Mouse (Mus musculus) E14TG2a.4 (cell line): ENCODE data around the gene Acp6.
A peak's percentile ranks its signal among the peaks of the same experiment; 100 is the strongest.

Experiments
- H3K27me3 ChIP-seq: 2 replicates; pipeline ENCODE4 v1.6.1; 2014; ENCODE audit warnings: low read length, control low read depth; ENCODE audit not compliant: insufficient read depth
- H3K36me3 ChIP-seq: 2 replicates; pipeline ENCODE4 v1.6.1; 2014; ENCODE audit warnings: low read length, control low read depth; ENCODE audit not compliant: insufficient read depth
- H3K4me1 ChIP-seq: replicated peaks from 2 replicates; pipeline ENCODE4 v1.6.1; 2014; ENCODE audit warnings: low read depth, low read length, control low read depth
- H3K4me3 ChIP-seq: replicated peaks from 2 replicates; pipeline ENCODE4 v1.5.1; 2014; ENCODE audit warnings: mild to moderate bottlenecking, low read length
- H3K9me3 ChIP-seq: 2 replicates; pipeline ENCODE4 v1.6.1; 2014; ENCODE audit warnings: low read length, control low read depth
- CTCF ChIP-seq: conservative IDR thresholded peaks from 2 replicates; pipeline ENCODE4 v1.5.1; 2014; ENCODE audit warnings: low read length
- NANOG ChIP-seq: IDR thresholded peaks from 2 replicates; pipeline ENCODE4 v1.6.1; 2014; ENCODE audit warnings: borderline replicate concordance, low read length, mixed read lengths
- POU5F1 ChIP-seq: IDR thresholded peaks from 2 replicates; pipeline ENCODE4 v1.6.1; 2014; ENCODE audit warnings: low read length, borderline replicate concordance

Gene Acp6

DNA sequence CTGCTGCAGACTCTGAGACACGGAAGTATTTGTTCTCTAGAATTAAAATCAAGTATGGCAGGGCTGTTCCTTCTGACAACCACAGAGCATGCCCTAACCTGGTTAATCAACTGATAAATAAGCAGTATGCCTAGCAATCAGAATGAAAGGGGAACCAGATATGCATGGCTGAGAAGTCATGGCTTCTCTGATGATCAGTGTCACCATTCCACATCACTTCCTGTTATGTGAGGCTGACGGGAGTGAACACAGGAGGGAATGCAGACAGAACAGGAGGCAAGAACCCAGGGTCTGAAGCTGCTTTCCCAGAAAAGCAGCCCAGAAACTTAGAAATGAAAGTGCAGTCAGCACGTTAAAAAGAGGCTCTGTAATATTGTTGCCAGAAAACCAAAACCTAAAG is 47.9 kb downstream of the Acp6 start:
- no peaks in the 10 kb centered on the region for H3K27me3 ChIP-seq
- H3K9me3 ChIP-seq, result no peaks in the 10 kb centered on the region
- peaks cover 69% of the 10 kb centered on the region for H3K36me3 ChIP-seq
- H3K4me1 ChIP-seq, result peaks cover 30% of the 10 kb centered on the region
- H3K4me3 ChIP-seq, result no peak overlapping the region
- TF ChIP-seq CTCF, result no peak

- H3K27me3 ChIP-seq, result no peaks in the 10 kb centered on the region
- H3K4me1 ChIP-seq, result peaks cover 27% of the 10 kb centered on the region
- TF ChIP-seq POU5F1 (no peak), NANOG (no peak), CTCF (no peak)
- peaks cover 97% of the 10 kb centered on the region for H3K36me3 ChIP-seq
- no peaks in the 10 kb centered on the region for H3K9me3 ChIP-seq
- no peak overlapping the region for H3K4me3 ChIP-seq
These were observed 50.8 kb downstream of the Acp6 start for GRCm38 (mm10) chr3:97209351-97209750.

- Histone ChIP-seq H3K9me3 (no peaks in the 10 kb centered on the region), H3K36me3 (peaks cover 97% of the 10 kb centered on the region), H3K27me3 (no peaks in the 10 kb centered on the region), H3K4me3 (no peak overlapping the region), H3K4me1 (peaks cover 27% of the 10 kb centered on the region)
- no peak for TF ChIP-seq CTCF
- no peak for TF ChIP-seq NANOG
- no peak for TF ChIP-seq POU5F1
These were observed 52.6 kb downstream of the Acp6 start for GRCm38 (mm10) chr3:97211177-97211576.

DNA sequence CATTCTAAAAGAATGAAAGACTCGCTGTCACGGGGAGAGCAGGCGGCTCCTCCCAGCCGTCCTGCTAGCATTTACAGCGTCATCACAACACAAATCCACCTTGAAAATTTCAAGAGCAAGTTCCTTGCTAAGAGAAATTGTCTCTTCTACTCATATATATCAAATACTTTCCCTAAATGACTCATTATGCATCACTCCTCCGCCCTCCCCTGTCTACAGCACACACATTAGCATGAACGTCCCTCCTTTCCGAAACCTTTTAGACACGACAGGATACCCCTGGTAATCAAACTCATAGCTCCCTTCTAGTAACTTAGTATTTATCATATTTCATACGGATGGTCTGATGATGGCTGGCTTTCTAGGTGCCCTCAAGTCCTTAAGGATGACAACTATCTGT is 55.3 kb downstream of the Acp6 start:
- TF ChIP-seq CTCF, result no peak
- TF ChIP-seq POU5F1, result no peak
- Histone ChIP-seq H3K36me3 (peaks cover 86% of the 10 kb centered on the region), H3K27me3 (no peaks in the 10 kb centered on the region), H3K9me3 (no peaks in the 10 kb centered on the region), H3K4me3 (no peak overlapping the region), H3K4me1 (peaks cover 4% of the 10 kb centered on the region)

DNA sequence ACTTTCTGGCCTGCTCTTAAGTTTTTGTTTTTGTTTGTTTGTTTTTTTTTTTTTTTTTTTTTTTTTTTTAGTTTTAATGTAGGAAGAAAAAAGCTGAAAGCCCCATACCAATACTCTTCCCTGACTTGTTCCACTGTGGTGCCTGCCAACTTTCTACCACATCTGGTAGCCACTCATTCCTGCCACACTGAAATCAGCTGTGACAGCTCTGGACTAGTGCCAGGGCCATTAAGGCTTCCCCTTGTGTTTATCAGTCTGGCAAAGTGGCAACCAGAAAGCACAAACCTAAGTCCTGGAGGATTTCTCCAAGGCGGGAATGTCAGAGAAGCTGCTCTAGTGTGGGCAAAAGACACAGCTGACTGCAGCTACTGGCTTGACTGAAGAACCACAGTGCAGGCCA is 55.9 kb downstream of the Acp6 start:
- no peaks in the 10 kb centered on the region for H3K4me1 ChIP-seq
- H3K9me3 ChIP-seq, result no peaks in the 10 kb centered on the region
- no peak overlapping the region for H3K4me3 ChIP-seq
- H3K27me3 ChIP-seq, result no peaks in the 10 kb centered on the region
- peaks cover 86% of the 10 kb centered on the region for H3K36me3 ChIP-seq
- TF ChIP-seq NANOG (no peak), CTCF (no peak), POU5F1 (no peak)

DNA sequence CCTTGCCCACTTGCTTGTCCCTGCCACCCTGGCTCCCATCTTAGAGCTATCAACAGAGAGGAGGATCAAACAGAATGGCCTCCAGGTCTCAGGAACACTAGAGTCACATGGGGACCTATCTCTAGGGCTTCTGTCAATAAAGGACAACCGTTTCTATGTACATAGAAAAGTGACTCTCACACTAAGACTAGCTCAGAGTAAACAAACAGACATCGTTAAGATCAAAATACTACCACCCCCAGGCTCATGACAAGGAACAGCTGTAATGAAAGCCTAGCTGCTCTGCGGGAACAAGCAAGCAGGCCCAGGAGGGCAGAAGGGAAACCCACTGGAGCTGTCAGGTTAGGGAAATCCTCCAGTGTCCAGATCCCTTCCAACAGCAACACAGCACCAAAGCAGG is 56.9 kb downstream of the Acp6 start:
- Histone ChIP-seq H3K4me3 (no peak overlapping the region), H3K4me1 (no peaks in the 10 kb centered on the region), H3K36me3 (peaks cover 85% of the 10 kb centered on the region), H3K27me3 (no peaks in the 10 kb centered on the region), H3K9me3 (no peaks in the 10 kb centered on the region)
- TF ChIP-seq NANOG (no peak), POU5F1 (no peak), CTCF (no peak)

- Histone ChIP-seq H3K9me3 (no peaks in the 10 kb centered on the region), H3K36me3 (peaks cover 36% of the 10 kb centered on the region), H3K4me3 (no peak overlapping the region), H3K4me1 (peaks cover 25% of the 10 kb centered on the region), H3K27me3 (no peaks in the 10 kb centered on the region)
- TF ChIP-seq CTCF (no peak), POU5F1 (no peak), NANOG (no peak)
These were observed 64.7 kb downstream of the Acp6 start for GRCm38 (mm10) chr3:97223261-97223660.

DNA sequence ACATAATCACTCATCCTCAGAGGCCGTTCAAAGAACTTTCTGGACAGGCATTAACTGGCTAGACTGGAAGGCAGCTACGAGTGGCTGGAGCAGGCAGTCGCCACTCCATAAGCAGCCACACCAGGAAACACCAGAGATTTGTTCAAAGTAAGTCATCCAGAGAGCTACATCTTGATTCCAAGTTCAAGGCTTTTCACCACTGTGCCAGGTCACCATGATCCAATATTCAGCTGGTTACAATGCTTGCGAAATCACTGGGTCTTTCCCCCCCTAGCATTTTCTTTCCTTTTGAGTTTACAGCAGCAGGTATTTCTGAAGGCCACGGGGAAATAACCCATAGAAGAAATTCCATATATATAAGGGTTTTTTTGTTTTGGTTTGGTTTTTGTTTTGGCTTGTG is 66.7 kb downstream of the Acp6 start:
- peaks cover 21% of the 10 kb centered on the region for H3K36me3 ChIP-seq
- H3K9me3 ChIP-seq, result no peaks in the 10 kb centered on the region
- peaks cover 30% of the 10 kb centered on the region for H3K4me1 ChIP-seq
- peaks cover 4% of the 10 kb centered on the region; the same call in 1 of the 2 replicates for H3K27me3 ChIP-seq
- no peak for TF ChIP-seq NANOG
- no peak overlapping the region for H3K4me3 ChIP-seq

GRCm38 (mm10) chr3:97226719-97227118 is 68.1 kb downstream of the Acp6 start:
- TF ChIP-seq POU5F1 (no peak), NANOG (no peak), CTCF (no peak)
- Histone ChIP-seq H3K4me1 (peaks cover 30% of the 10 kb centered on the region), H3K27me3 (peaks cover 4% of the 10 kb centered on the region; the same call in 1 of the 2 replicates), H3K36me3 (peaks cover 6% of the 10 kb centered on the region), H3K4me3 (peak overlapping the region; percentile 86), H3K9me3 (no peaks in the 10 kb centered on the region)
